Mouse (Mus musculus): ENCODE measurements around the gene Ppib.

The Ppib gene

DNA sequence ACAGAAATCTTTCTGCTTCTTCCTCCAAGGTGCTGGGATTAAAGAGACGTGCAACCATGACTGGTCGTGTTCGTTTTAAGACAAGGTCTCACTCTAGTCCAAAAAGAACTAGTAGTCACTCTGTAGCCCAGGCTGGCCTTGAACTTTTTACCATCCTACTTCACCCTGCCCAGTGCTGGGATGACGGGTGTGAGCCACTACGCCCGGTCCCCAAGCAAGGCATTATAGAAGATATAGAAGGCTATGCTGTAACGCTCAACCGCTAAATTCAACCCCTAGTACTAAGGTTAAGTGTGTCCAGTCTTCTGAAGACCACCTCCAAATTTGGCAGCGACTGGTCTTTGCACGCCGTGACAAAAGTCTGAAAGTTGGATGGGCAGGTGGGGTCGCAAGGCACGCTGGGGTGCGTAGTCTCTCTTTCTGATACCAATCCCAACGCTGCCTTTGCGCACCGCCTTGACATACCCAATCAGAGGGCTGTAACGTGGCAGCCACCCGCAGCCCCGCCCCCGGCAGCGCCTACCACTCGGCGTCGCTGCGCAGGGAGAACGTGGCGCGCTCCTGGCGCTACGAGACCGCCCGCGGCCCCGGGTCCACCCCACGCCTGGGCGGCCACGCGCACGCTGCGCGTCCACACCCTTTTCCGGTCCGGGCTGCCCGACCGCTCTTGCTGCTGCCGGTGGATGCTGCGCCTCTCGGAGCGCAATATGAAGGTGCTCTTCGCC, at the start of gene Ppib:
Gene Ppib (plus strand): TSS at position 640 of the 725 bp plus-strand sequence.
- peak; percentile 99 for DNase-seq (ENCODE audit: low spot score in 2 of 2)

DNA sequence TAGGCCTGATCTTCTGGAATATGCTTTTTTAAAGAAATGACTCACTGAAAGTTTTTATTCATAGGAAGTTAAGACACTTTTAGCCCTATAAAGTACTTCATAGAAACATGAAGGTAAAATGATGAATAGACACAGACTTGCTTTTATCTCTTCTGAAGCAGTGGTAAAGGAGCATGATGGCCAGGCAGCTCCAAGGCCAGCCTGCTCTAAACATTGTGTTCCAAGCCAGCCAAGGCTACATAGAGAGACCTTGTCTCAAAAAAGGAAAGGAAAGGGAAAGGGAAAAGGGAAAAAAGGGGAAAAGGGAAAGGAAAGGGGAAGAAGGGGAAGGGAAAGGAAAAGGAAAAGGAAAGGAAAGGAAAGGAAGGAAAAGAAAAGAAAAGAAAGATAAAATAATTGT, 39.4 kb upstream of the Ppib start:
- no peak for DNase-seq (ENCODE audit: low spot score in 2 of 2)

DNA sequence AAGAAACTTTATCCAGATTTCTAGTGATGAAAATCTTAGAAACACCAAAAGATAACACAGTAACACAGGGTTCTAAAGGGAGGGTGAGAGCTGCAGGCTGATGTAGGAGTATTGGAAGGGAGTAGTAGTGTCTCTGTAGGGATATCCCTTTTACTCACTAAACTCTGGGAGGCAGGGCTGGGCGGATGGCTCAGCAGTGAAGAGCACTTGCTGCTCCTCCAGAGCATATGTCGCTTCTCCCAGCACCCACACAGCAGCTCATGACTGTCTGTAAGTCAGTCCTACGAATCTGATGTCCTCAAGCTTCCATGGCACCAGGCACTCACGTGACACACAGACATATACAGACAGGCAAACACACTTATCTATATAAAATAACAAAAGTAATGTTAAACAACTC, 21.9 kb upstream of the Ppib start:
- DNase-seq (ENCODE audit: low spot score in 2 of 2), result no peak

DNA sequence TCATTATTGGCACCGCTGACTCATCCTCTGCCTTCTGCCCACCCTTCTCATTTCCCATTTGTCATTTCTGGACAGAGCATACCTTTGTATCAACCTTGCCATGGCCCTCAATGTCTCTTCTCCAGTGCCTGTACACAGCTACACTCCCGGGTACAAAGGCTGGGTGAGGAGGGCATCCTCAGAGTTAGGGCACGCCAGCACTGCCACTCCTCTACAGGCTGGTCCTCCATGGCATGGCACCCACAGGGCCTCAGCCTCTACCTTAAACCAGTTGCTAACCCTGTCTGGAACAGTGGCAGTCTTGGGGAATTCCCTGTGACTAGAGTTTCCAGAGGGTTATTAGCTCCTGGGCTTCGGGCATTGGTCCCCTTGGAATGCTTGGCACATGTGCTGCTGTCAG, 21.4 kb upstream of the Ppib start:
- DNase-seq (ENCODE audit: low spot score in 2 of 2), result no peak

DNA sequence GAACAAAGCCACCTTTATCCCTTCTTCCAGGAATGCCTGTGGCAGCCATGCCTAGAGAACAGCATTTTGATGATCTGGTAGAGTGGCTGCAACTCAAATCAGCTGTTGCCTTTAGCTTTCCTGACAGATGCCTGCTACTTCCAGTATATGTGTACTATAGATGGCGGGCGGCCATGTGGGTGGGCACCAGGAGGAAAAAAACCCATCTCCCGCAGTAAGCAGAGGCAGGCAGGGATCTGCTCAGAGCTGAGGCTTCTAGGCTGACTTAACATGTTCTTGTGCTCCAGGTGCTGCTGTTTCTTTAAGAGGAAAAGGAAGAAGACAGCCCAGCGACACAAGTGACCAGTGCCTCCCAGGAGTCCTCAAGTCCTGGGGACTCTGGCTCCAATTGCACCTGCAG, 20.7 kb upstream of the Ppib start:
- no peak for DNase-seq (ENCODE audit: low spot score in 2 of 2)

DNA sequence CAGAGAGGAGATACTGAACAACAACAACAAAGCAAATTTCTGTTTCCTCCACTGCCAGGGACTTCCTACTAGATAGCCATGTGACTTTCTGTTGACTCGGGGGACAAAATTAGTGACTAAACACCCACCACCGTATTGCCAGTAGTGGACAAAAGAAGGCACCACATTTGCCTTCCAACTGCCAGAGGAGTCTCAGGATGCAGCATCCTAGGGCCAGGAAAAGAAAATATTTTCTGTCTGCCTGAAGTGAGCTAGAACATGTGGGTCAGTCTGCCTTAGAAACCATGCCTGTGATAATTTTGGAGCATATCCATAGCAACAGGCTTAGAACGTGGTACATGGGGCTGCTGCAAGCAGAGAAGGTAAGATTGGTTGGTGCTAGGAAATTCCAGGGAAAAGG, 19.2 kb upstream of the Ppib start:
- DNase-seq (ENCODE audit: low spot score in 2 of 2), result no peak

DNA sequence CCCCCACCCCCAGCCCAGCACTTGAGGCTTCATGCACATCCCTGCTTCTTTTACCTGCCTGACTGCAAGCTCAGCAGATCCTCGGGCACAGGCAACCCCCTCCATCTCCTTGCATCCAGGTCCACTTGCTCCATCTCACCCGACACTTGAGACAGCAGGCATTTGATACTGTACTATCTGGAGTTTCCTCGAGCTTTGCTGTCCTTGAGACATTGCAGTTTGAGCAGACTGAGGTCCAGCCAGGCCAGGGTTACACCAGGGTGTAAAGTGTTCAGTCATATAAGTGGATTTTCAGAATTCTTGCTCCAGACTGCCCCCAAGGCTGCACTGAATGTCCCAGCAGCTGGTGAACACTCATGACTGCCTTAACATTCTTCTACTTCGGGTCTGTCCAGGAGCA, 17.7 kb upstream of the Ppib start:
- DNase-seq (ENCODE audit: low spot score in 2 of 2), result no peak

DNA sequence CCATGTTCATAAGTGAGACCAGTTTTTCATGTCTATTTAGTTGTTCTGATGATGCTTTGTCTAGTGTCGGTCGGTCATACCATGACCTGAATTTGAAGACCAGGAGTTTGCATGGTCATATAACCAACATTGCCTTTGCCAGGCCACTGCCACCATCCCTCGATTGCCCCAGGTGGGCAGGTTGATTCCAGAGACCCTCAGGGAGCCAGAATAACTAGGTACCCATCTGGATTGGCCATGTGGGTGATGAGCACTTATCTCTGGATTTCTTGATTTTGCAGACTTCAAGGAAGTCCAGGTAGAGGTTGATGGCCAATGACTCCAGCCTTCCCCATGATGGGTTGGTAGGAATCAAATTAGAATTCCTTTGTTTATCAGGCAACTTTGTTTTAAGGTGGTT, 16.8 kb upstream of the Ppib start:
- no peak for DNase-seq (ENCODE audit: low spot score in 2 of 2)

DNA sequence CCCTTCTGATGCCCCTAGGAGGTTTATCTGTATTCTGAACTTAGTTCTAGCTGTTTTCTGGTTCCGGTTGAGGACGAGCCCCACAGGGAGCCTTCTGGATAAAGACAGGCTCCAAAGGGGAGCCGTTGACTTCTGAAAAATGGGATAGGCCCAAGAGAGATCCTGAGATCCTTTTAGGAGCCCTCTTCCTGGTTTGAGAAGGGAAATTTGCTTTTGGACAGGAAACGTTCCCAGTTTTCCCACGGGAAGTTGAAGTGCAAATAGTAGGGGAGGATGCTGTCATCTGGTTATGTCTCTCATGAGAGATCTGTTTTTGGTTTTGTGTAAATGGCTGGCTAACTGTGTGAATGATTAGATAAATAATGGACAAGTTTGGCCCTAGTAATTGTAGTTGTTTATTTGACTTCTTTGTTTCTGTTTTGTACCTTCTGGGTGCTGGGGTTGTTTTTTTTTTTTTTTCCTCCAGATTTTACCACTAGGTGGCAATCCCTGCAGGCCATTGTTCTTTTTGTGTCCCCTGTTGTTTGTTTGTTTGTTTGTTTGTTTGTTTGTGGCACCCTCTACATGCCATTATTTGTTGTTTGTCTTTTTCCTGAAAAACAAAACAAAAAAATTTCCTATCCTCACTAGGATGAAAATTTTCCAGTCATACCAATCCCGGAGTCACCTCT, 10.0 kb upstream of the Ppib start:
- DNase-seq (ENCODE audit: low spot score in 2 of 2), result peak in 1 of 2 experiments; percentile 21

DNA sequence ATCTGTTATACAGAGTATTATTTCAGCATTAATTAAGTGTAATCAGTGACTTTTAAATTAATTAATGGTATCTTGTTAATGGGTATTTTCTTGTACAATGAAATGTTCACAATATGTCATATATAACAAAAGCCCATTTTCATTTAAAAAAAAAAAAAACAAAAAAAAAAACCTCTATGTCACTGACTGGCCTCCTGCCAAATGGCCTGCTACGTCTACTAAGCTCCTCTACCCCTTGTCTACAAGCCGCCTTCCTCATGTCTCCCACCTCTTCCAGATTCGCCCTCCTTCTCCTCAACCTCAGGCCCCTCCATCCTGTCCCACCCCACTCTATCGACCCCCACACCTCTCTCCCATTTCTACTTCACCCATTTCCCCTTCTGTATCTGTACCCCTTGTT, 8.5 kb upstream of the Ppib start:
- no peak for DNase-seq (ENCODE audit: low spot score in 2 of 2)

DNA sequence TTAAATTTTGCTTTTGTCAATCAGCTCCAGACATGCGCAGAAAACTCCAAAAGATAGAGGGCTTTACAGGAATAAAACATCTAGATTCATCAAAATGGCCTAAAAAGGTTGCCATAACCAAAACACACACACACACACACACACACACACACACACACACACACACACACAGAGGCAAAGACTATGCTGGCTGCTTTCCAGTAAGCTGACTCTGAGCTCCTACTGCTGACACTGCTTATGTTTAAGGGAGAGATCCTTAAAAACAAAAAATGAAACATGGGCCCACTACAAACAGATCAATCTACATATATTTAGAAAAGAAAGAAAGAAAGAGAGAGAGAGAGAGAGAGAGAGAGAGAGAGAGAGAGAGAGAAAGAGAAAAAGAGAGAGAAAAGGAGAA, 7.3 kb upstream of the Ppib start:
- DNase-seq (ENCODE audit: low spot score in 2 of 2), result no peak

DNA sequence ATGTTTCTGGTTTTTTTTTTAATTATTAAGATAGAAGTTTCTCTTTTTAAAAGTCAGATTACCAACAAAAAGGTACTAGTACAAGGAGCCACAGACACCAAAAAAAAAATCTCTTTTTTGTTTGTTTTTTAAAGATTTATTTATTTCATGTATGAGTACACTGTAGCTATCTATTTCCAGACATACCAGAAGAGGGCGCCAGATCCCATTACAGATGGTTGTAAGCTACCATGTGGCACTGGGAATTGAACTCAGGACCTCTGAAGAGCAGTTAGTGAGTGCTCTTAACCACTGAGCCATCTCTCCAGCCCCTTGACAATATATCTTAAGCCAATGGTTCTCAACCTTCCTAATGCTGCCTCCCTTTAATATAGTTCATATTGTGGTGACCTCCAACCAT, 6.4 kb upstream of the Ppib start:
- no peak for DNase-seq (ENCODE audit: low spot score in 2 of 2)

DNA sequence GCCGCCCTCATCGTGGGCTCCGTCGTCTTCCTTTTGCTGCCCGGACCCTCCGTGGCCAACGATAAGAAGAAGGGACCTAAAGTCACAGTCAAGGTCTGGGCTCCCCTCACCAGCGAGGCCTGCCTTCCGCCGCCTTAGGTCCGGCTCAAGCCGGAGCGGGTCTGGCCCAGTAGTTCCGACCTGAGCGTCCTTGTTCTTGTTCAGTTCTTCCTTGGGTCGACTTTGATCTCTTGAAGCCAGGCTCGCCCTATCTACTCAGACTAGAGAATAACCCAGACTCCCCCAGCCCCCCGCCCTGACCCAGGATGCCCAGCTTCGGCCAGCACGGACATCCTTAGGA, 256 bp downstream of the Ppib start:
- no peak for DNase-seq (ENCODE audit: low spot score in 2 of 2)

DNA sequence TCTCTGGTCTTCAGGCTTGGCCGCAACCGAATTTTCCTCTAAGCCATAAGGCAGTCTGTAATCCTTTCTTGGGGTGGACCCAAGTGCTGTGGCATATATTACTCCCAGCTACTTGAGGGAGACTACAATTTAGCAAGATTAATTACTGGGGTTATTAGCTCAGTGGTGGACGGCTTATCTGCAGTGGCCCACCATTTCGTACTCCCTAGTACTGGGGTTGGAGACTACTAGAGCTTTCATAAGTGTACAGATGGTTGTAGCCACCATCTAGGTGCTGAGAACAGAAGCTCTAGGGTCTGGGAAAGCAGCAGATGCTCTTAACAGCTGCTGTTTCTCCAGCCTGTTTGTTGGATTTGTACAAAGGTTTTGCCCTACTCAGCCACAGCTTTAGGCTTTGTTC, 964 bp downstream of the Ppib start:
- no peak for DNase-seq (ENCODE audit: low spot score in 2 of 2)

DNA sequence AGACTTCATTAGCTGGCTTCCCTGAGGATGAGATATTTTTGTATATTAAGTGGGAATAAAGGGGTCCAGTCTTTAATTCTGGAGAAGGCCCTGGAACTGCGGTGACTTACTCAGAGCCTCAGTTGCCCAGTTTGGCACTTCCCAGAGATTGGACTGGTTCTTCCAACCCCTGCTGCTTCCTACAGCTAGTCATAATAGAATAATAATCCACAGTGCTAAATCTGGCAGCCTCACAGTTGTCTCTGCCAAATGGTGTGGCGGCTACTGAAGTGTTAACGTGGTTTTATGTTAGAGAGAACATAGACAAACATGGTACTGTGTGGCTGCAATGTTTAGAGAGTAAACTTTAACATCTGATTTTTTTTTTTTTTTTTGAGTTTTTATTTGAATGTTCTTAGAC, 1.6 kb downstream of the Ppib start:
- no peak for DNase-seq (ENCODE audit: low spot score in 2 of 2)

DNA sequence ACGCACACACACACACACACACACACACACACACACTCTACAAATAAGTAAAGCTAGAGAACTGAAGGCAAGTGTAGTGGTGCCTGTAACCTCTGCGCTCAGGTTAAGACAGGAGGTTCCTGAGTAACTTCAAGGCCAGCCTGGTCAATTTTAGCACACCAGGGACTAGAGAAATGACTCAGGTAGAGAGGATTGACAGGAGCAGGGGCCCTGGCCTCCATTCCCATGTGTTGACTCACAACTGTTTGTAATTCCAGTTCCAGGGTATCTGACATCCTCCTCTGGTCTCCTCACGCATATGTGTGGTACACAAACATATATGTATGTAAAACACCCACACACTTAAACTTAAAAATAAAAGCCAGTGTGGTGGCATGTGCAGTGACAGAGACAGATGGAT, 3.4 kb downstream of the Ppib start:
- DNase-seq (ENCODE audit: low spot score in 2 of 2), result no peak

DNA sequence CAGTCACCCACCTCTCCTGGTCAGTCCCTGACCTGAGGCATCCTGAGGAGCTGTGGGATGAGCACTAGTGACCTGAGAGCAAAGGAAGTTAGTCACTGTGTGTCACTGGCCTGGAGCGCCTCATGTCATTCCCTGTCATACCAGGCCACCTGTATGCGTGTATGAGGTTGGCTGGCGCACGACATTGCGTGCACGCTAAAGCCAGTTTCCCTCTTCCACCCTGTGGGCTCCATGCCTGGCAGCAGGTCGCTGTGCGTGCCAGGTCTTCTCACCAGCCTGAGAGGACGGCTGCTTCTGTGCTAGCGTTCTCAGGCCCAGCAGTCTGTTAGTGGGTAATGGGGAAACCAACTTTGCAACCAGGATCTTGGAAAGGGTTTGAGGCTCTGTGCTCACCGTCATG, 4.3 kb downstream of the Ppib start:
- DNase-seq (ENCODE audit: low spot score in 2 of 2), result no peak

DNA sequence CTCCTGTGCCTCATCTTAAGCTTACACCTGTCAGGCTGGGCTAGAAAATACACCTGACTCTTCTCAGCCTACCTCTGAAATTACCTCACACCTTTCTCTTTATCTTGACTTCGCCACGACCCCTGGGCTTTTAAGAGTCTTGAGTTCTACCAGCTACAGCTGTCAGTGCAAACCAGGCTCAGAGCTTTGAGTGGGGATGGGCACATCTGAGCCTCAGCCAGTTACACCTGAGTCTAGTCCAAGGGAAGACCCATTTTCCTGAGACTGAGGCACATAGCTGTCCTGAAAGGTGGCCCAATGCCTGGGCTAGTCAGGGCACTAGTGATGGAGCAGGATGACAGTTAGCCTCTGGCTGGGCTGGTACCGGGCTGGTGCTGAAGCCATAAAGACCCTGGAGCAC, 6.8 kb downstream of the Ppib start:
- DNase-seq (ENCODE audit: low spot score in 2 of 2), result no peak

DNA sequence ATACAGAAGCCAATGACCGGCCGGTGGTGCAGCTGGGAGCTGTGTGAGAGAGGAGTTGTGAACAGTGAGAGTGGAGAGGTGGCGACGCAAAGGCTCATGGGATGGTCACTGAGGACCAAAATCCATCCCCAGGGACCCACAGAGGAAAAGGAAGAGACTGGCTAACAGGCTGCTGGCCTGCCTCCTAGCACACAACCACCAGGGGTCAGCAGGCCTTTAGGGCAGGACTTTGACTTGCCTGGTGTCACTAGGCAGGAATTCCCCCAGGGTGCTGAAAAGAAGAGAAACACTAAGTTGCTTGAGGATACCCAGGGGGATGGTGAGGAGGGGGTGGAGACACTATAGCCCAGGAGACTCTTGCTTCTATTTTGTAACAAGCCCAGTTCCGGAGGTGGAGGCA, 7.5 kb downstream of the Ppib start:
- peak; percentile 55 to 57 for DNase-seq (ENCODE audit: low spot score in 2 of 2)

DNA sequence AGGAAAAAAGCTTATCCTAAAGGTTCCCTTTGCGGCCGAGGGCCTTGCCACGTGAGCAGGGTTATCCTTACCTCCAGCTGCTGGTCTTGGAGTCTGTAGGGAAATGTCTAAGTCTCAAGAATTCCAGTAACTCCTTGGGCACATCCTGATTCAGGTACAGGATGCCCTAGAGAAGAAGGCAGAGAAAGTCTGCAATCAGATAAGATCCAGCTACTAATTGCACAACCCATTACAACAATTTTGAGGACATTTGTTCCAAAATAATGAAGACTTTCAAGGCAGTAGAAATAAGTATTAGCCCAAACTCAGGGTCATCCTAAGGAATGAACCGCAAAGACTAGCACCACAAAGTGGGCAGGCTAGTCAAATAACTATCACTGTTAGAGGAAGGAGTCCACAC, 8.0 kb downstream of the Ppib start:
- DNase-seq (ENCODE audit: low spot score in 2 of 2), result no peak

DNA sequence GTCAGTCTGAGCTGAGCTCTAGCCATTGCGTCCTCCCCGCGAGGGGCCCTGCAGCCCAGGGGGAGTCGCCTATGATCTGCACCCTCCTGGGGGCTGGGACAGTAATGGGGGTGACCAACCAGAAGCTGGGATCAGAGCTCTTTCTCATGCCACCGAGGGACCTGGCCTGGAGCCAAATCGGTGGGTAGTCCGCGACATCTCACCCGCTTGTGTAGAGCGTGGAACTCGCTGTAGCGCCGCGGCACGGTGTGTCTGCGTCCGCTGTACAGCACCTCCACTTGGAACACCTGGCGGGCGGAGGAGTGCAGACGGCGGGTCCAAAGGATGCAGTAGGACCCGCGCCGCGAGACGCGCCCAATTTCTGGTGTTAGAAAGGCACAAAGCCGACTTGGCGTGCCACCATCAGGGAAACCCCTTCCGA, 9.0 kb downstream of the Ppib start:
- no peak for DNase-seq (ENCODE audit: low spot score in 2 of 2)

DNA sequence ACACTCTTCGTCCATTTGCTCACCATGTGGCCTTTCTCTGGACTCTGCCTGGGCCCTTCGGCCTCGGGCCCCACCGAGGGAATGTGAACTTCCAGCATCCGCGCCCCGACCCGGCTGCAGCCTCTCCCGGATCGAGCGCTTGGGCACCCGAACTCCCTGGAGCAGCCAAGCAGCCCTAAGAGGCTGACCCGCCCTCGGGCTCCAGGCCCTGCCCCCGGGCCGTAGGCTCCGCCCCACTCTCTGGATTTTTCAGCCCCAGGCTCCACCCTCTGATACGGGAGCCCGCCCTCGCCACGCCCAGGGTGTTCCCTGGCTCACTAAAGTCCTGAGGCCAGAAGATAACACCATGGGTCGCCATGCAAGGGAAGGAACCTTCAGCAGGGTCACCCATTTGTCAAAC, 9.6 kb downstream of the Ppib start, which contains the start of gene Snx22:
Gene Snx22 (minus strand): TSS at position 137 of the 400 bp plus-strand sequence.
- DNase-seq (ENCODE audit: low spot score in 2 of 2), result peak; percentile 70 to 79

DNA sequence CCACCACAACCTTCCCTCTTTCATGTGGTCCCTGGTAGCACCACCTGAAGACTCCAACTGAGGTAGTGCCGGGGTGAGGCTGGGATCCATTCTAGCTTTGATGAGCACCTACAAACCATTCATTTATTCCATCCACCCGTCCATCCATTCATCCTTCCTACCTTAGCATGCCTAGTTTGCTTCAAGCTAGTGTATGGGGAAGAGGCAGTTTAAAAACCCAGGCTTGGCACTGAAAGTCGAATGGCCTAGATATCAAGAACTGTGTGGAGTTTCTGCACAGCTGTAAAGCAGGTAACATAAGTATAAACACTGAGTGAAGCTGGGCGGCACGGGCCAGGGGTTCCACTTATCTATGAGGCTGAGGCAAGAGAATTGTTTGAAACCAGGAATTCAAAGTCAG, 10.1 kb downstream of the Ppib start:
- no peak for DNase-seq (ENCODE audit: low spot score in 2 of 2)

DNA sequence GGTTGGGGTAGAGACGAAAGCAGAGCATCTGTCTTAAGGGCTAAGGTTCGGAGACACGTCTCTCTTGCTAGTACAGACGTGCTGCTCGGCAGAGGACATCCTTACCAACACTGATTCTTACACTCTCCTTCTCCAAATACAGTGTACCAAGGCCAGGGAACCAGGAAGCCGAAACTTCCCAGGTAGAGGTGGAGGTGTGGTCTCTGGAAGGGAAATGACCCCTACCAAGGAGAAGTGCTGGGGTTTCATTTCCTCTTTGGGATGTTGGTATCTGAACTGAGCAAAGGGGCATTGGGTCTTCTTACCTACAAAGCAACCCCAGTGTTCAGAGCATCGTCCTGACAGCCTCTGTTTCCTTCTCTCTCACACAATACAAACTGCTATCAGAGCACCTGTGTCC, 12.7 kb downstream of the Ppib start:
- DNase-seq (ENCODE audit: low spot score in 2 of 2), result no peak

All from heart, adult 9 months (tissue).